Mouse (Mus musculus): ENCODE measurements around the gene Ctnna2.

GRCm38 (mm10) chr6:77527636-77528035 is 451.9 kb downstream of the Ctnna2 start:
- no peak for TF ChIP-seq TCF3 (IDR thresholded peaks at IDR 0.05; ENCODE audit: insufficient read length, low read depth)
- no peak for TF ChIP-seq POLR2A (IDR thresholded peaks at IDR 0.05; ENCODE audit: insufficient read length, low read depth)
- TF ChIP-seq CEBPB (IDR thresholded peaks at IDR 0.05; ENCODE audit: insufficient read depth, poor library complexity, severe bottlenecking): no peak
